Mouse (Mus musculus) testis, adult 2 months (tissue): ENCODE measurements at regions not wholly inside any gene's neighbourhood (a gene's known extent, or its start where the extent isn't known, plus 50 kb on each side); places are given as distances from the start of the nearest gene placed in this dataset.

Experiments used
- CTCF ChIP-seq: fragments of 200-500 bp; IDR thresholded peaks from 2 replicates; pipeline ENCODE4 v1.5.1; 2012; ENCODE audit warnings: low read depth, mild to moderate bottlenecking, inconsistent platforms, low read length, moderate library complexity; ENCODE audit not compliant: control insufficient read depth, insufficient read depth, insufficient replicate concordance
- POLR2A ChIP-seq: fragments of 200-500 bp; IDR thresholded peaks from 2 replicates; pipeline ENCODE4 v1.6.1; 2012; ENCODE audit warnings: low read depth, mild to moderate bottlenecking, inconsistent platforms, low read length, moderate library complexity; ENCODE audit not compliant: control insufficient read depth

DNA sequence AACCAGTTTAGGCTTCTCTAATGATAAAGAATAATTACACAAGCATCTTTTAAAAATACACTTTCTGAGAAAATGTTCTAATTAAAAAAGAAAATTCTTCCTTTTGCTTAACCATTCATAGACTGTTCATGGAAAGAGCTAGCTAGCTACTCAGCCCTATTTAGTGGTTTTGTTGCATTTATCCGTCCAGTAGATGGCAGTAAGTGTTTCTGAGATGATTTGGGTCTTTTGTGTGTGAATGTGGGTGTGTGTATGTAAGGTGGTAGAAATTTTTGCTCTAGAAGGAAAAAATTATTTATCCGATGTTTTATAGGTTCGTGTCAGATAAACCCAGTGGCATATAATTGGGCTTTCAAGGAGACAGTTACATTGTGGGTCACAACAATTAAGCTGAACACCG, 167.5 kb upstream of the Sash1 start:
- no peak for TF ChIP-seq CTCF
- TF ChIP-seq POLR2A, result no peak
